Mouse (Mus musculus): ENCODE measurements around the gene Gm17409. TPM values are rescaled to one million over a fixed set of nuclear protein-coding genes. Genes with fewer than 3 reads are reported as not detected.

Gm17409 gene
- total and polyA plus RNA-seq, 3 experiments, result not detected

DNA sequence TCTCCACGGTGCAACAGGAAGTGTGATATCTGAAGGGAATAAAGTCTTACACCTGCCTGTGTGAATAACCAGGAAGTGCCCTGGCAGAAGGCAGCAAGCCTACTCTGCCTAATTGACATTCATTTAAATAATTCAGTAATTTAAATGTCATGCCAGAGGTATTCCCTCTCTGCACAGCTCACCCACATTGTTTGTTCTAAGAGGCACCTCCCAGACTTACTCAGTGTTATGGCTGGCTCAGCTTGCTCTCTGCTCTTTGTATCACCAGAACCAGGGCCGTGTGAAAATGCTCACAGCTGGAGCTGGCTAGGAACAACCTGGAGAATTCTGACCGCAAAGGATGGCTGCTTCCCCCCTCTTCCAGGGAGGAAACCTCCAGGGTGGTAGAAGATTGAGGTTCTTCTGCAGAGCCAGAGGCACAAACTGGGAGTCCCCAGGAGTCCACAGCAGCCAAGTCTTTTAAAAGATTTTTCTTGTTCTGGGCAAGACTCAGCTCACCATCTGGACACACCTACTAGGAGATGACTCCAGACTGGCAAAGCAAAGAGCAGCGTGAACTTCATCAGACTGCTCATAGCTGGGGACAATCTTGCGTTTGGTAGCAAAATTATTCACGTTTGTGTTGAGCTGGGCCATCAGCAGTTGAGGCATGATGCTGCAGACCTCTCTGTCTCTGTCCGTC lies 14.5 kb downstream of the Gm17409 start:
- TF ChIP-seq EP300 (IDR thresholded peaks at IDR 0.05; ENCODE audit: low read length), result no peak
- Histone ChIP-seq H3K9me3 (replicated peaks; ENCODE audit: low read length) (peaks cover 2% of the 10 kb centered on the region), H3K27ac (ENCODE audit: insufficient read depth, low read depth) (no peak overlapping the region), H3K9ac (ENCODE audit: insufficient read depth, low read depth) (no peak overlapping the region), H3K4me1 (ENCODE audit: control insufficient read depth in 1 of 2, insufficient read depth in 2 of 2) (peaks cover 0 to 4% of the 10 kb centered on the region in 2 experiments; a peak in 1 of 4 replicates), H3K79me2 (replicated peaks; ENCODE audit: control insufficient read depth, extremely low read depth, insufficient read depth, poor library complexity, severe bottlenecking) (no peaks in the 10 kb centered on the region), H3K36me3 (replicated peaks in 1 of 2; ENCODE audit: control insufficient read depth in 1 of 2, insufficient read depth in 1 of 2, low read length in 1 of 2) (no peaks in the 10 kb centered on the region), H3K4me2 (ENCODE audit: insufficient read depth, low read depth, poor library complexity, severe bottlenecking) (no peak overlapping the region), H3K27me3 (replicated peaks) (no peaks in the 10 kb centered on the region), H3K4me3 (replicated peaks in 1 of 3; ENCODE audit: low read depth in 2 of 3, low read length in 2 of 3, poor library complexity in 1 of 3) (no peak overlapping the region)
- dilution Hi-C loops (cut with MboI; ENCODE audit: extremely low pct_ligation_motif_present, extremely low pct_unique_long_range_greater_than_20kb, low sequenced_read_pairs) (no loop called here), in situ Hi-C loops (cut with MboI; ENCODE audit: low pct_ligation_motif_present, low pct_unique_long_range_greater_than_20kb, low sequenced_read_pairs) (no loop called here)
- DNase-seq (ENCODE audit: extremely low read depth), result no peak

- Histone ChIP-seq H3K4me3 (replicated peaks in 1 of 3; ENCODE audit: low read depth in 2 of 3, low read length in 2 of 3, poor library complexity in 1 of 3) (no peak overlapping the region), H3K27me3 (replicated peaks) (no peaks in the 10 kb centered on the region), H3K4me2 (ENCODE audit: insufficient read depth, low read depth, poor library complexity, severe bottlenecking) (no peak overlapping the region), H3K9me3 (replicated peaks; ENCODE audit: low read length) (peaks cover 3% of the 10 kb centered on the region), H3K9ac (ENCODE audit: insufficient read depth, low read depth) (no peak overlapping the region), H3K4me1 (ENCODE audit: control insufficient read depth in 1 of 2, insufficient read depth in 2 of 2) (peaks cover 0 to 4% of the 10 kb centered on the region in 2 experiments; a peak in 1 of 4 replicates), H3K36me3 (replicated peaks in 1 of 2; ENCODE audit: control insufficient read depth in 1 of 2, insufficient read depth in 1 of 2, low read length in 1 of 2) (no peaks in the 10 kb centered on the region), H3K79me2 (replicated peaks; ENCODE audit: control insufficient read depth, extremely low read depth, insufficient read depth, poor library complexity, severe bottlenecking) (no peaks in the 10 kb centered on the region), H3K27ac (ENCODE audit: insufficient read depth, low read depth) (no peak overlapping the region)
- dilution Hi-C loops (cut with MboI; ENCODE audit: extremely low pct_ligation_motif_present, extremely low pct_unique_long_range_greater_than_20kb, low sequenced_read_pairs) (no loop called here), in situ Hi-C loops (cut with MboI; ENCODE audit: low pct_ligation_motif_present, low pct_unique_long_range_greater_than_20kb, low sequenced_read_pairs) (no loop called here)
- no peak for TF ChIP-seq NELFE (IDR thresholded peaks at IDR 0.05; ENCODE audit: low read depth, low read length)
- no peak for TF ChIP-seq JUN (IDR thresholded peaks at IDR 0.05; ENCODE audit: insufficient read depth, low read depth, low read length)
- TF ChIP-seq ZMIZ1 (IDR thresholded peaks at IDR 0.05; ENCODE audit: low read depth, low read length), result no peak
- TF ChIP-seq USF2 (conservative IDR thresholded peaks at IDR 0.05; ENCODE audit: low read depth, low read length), result no peak
- no peak for TF ChIP-seq KAT2A (IDR thresholded peaks at IDR 0.05; ENCODE audit: insufficient replicate concordance, low read length)
- TF ChIP-seq BHLHE40 (IDR thresholded peaks at IDR 0.05; ENCODE audit: low read depth, low read length), result no peak
- no peak for TF ChIP-seq MYC (IDR thresholded peaks at IDR 0.05; ENCODE audit: low read depth, low read length)
- no peak for TF ChIP-seq RAD21 (IDR thresholded peaks at IDR 0.05; ENCODE audit: low read depth, low read length)
- no peak for TF ChIP-seq MAX (IDR thresholded peaks at IDR 0.05; ENCODE audit: low read length)
- no peak for TF ChIP-seq PAX5 (IDR thresholded peaks at IDR 0.05; ENCODE audit: low read length)
- TF ChIP-seq NRF1 (IDR thresholded peaks at IDR 0.05; ENCODE audit: low read depth, low read length), result no peak
- TF ChIP-seq USF1 (IDR thresholded peaks at IDR 0.05; ENCODE audit: low read depth, low read length), result no peak
- TF ChIP-seq TCF12 (IDR thresholded peaks at IDR 0.05; ENCODE audit: low read depth, low read length), result no peak
- no peak for TF ChIP-seq RCOR1 (conservative IDR thresholded peaks at IDR 0.05; ENCODE audit: low read depth, low read length)
- no peak for TF ChIP-seq JUND (conservative IDR thresholded peaks at IDR 0.05; ENCODE audit: low read depth, low read length)
- no peak for DNase-seq (ENCODE audit: extremely low read depth)
These were observed 15.2 kb downstream of the Gm17409 start for GRCm38 (mm10) chr2:58485152-58485551.

Measured in CH12.LX (cell line).